Mouse (Mus musculus): ENCODE results near the gene Hdhd5.

The Hdhd5 gene

GRCm38 (mm10) chr6:120483211-120483626 is 47.9 kb downstream of the Hdhd5 start:
- peak; percentile 85 for DNase-seq (ENCODE audit: low read depth, low spot score)

DNA sequence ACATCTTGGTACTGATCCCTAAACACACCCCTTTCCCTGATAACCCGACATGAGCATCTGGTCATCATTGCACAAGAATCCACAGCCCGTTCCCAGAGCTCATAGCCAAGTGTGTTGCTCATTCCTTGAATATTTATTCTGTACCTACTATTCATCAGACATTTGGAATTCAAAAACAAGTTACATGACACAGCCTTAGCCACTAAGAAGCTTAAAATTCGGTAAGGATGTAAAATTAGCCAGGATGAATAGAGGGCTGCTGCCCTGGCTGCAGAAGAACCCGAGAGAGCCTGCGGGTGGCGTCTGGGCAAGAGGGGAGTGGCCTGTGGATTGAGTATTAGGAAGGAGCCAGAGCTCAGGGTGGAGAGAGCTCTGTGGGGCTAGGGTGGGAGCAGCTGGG is 48.4 kb downstream of the Hdhd5 start:
- DNase-seq (ENCODE audit: low read depth, low spot score), result no peak

DNA sequence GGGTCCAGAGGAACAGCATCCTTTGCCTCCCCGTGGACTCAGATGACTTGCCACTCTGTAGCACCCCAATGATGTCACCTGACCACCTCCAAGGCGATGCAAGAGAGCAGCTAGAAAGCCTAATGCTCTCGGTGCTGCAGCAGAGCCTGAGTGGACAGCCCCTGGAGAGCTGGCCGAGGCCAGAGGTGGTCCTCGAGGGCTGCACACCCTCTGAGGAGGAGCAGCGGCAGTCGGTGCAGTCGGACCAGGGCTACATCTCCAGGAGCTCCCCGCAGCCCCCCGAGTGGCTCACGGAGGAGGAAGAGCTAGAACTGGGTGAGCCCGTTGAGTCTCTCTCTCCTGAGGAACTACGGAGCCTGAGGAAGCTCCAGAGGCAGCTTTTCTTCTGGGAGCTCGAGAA is 49.1 kb downstream of the Hdhd5 start:
- no peak for DNase-seq (ENCODE audit: low read depth, low spot score)

DNA sequence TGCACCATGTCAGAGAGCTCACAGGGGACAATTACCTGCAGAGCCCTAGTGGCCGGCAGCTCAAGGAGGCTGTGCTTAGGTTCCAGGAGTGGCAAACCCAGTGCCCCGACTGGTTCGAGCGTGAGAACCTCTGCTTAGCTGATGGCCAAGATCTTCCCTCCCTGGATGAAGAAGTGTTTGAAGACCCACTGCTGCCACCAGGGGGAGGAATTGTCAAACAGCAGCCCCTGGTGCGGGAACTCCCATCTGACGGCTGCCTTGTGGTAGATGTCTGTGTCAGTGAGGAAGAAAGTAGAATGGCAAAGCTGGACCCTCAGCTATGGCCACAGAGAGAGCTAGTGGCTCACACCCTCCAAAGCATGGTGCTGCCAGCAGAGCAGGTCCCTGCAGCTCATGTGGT is 49.6 kb downstream of the Hdhd5 start:
- peak; percentile 77 for DNase-seq (ENCODE audit: low read depth, low spot score)

- no peak for DNase-seq (ENCODE audit: low read depth, low spot score)
These were observed 50.8 kb downstream of the Hdhd5 start for GRCm38 (mm10) chr6:120480361-120480760.

DNA sequence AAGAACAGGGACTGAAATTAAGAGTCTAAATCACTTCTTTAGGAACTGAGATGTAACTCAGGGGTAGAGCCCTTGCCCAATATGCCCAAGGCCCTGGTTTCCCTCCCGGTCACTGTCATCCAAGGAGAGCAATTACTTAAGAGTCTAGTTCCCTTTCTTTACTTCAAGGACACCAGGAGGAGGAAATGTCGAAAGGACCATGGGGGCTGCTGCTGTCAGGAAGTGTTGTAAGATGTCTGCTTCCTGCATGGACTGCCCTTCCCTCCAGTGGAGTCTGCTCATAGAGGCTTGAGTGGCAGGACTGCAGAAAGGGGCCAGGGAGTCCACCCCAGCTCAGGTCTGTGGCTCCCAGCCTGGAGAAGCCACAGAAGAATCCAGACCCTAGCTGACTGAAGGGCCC is 51.8 kb downstream of the Hdhd5 start:
- DNase-seq (ENCODE audit: low read depth, low spot score), result no peak

GRCm38 (mm10) chr6:120475288-120475687 is 55.8 kb downstream of the Hdhd5 start:
- DNase-seq (ENCODE audit: low read depth, low spot score), result no peak

- DNase-seq (ENCODE audit: low read depth, low spot score), result no peak
These were observed 57.7 kb downstream of the Hdhd5 start for GRCm38 (mm10) chr6:120473427-120473826.

DNA sequence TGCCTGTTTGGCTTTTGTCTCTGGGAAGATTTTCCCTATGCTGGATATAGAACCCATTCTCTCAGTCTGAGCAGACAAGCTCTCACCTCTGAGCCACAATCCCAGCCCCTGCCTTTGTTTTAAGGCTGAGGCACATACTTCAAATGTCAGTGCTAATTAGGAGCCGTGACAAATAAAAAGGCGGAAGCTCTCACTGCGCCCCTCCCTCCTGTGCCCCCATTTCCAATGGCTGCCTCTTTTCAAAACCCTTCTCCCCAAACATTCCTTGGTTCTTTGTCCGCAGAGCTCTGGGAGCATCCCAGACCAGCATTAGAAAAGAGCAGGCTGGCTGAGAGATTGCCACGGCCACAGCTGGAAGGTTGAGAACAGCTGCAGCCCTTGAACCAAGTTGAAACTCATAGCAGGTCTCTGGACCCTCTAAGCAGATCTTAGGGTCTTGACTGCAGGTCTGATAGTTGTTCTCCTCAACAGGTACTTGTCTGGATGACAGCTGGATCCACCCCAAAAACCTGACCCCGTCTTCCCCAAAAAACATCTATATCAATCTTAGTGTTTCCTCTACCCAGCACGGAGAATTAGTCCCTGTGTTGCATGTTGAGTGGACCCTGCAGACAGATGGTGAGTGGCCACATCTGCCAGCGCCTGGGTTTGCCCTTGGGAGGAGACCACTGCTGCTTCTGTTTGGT is 58.5 kb downstream of the Hdhd5 start:
- DNase-seq (ENCODE audit: low read depth, low spot score), result no peak

GRCm38 (mm10) chr6:120471991-120472441 is 59.1 kb downstream of the Hdhd5 start:
- DNase-seq (ENCODE audit: low read depth, low spot score), result peak; percentile 16

DNA sequence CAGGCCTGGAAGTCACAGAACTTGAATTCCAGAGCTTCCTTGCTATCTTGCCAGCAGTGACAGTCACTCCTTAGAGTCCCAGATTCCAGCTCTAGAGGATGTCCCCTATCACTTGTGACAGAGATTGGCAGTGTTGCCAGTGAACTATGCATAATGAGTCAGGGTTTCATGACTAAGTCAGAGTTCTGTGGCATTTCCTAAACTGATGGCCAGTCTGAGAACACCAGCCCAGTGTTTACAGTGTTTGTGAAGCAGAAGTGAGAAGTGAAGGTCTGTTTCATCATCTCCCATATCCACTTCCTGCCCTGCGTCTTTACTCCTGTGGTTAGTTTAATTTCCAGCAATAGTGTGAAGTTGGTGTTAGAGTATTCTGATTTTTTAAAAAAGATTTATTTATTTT is 60.5 kb downstream of the Hdhd5 start:
- DNase-seq (ENCODE audit: low read depth, low spot score), result peak; percentile 35

DNA sequence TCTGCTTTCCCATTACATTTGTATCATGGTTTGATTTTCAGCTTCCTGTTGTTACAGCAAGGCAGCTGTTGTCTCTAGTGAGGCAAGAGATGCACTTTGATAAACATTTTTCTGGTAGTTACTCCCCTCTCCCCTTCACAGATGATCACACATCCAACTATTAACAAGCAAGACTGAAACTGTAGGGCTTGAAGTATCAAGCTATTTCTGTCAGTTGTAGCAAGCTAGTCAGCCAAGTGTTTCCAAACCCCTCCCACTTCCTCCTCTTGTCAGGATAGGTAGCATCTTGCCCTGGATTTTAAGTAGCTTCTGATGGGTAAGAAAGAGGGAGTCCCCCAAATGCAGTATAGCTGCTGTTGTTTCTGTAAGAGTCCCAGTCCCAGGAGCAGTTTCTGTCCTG is 61.3 kb downstream of the Hdhd5 start:
- DNase-seq (ENCODE audit: low read depth, low spot score), result peak; percentile 37

- DNase-seq (ENCODE audit: low read depth, low spot score), result peak; percentile 51
These were observed 61.9 kb downstream of the Hdhd5 start for GRCm38 (mm10) chr6:120469268-120469667.

- DNase-seq (ENCODE audit: low read depth, low spot score), result no peak
These were observed 62.9 kb downstream of the Hdhd5 start for GRCm38 (mm10) chr6:120468259-120468658.

DNA sequence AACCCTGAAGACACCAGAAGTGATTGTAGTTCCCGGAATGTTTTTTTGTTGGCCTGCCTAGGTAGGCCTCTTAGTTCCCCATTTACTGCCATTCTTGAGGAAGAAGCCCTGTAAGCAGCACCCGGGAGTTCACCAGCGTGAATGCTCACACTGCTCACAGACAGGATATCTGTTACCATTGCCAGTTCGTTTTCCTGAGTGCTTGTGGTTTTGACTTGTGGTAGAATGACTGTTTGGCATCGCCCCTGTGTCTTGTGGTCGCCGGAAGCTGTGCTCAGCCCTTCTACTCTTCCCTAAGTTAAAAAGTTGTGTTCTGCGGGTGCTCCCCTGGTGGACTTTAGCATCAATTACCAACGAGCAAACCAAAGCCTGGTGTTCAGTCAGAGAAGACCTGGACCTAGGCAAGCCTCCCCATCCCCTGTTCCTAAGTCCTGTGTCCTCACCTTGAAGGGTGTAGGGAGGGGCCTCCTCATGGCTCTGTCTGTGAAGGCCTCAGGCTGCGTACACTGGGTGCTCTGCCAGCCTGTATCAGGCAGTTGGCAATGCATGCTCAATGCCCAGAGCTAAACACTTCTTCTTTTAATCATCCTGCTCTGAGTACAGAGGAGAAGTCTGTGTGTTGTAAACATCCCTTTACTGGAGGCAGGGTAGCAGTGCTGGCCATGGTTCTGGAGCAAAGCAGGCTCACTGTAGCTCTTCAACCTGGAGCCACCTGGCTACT is 64.3 kb downstream of the Hdhd5 start:
- DNase-seq (ENCODE audit: low read depth, low spot score), result peak; percentile 84

DNA sequence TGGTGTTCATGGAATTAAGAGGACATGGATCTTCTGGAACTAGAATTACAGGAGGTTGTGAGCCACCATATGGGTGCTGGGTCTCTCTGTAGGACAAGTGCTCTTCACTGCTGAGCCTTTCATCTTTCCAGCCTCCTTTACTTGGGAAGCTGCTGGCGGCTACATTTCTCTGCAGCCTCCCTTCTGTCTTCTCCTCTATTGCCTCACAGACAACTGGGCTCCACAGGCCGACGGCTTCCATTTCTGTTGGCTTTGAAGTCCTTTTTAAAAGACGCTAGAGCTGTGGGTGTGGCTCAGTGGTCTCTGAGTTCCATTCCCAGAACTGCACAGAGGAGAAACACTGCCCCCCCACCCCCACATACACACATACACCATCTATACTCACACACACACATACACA is 65.7 kb downstream of the Hdhd5 start:
- peak; percentile 26 for DNase-seq (ENCODE audit: low read depth, low spot score)

DNA sequence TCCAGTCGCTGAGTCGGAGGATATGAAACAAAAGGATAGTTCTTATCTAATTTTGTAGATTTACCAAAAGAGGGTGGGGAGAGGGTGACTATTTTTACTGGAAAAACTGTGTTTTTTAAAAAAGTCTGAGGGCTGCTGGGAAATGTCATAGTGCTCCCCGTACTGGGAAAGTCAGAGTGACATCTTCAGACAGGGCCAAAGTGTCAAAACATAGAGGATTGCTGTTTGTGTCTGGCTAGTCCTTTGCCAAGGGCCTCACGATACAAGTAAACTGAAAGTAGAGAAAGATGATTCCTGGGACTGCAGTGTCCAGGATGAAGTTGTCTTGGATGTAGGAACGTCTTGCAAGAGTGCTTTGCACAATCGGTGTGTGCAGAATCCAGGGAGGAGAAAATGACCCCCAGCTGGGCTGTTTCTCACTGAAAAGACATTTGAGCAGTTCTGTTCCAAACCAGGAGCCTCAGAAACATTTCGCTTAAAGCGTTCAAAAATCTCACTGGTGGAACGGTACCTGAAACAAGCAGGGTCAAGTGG is 66.6 kb downstream of the Hdhd5 start:
- no peak for DNase-seq (ENCODE audit: low read depth, low spot score)

GRCm38 (mm10) chr6:120463884-120464283 is 67.2 kb downstream of the Hdhd5 start:
- peak; percentile 84 for DNase-seq (ENCODE audit: low read depth, low spot score)

- DNase-seq (ENCODE audit: low read depth, low spot score), result peak; percentile 92
These were observed 67.8 kb downstream of the Hdhd5 start, which contains the start of gene Il17ra for GRCm38 (mm10) chr6:120463086-120463871. Gene Il17ra, plus strand, starts transcription at chr6:120463247.

DNA sequence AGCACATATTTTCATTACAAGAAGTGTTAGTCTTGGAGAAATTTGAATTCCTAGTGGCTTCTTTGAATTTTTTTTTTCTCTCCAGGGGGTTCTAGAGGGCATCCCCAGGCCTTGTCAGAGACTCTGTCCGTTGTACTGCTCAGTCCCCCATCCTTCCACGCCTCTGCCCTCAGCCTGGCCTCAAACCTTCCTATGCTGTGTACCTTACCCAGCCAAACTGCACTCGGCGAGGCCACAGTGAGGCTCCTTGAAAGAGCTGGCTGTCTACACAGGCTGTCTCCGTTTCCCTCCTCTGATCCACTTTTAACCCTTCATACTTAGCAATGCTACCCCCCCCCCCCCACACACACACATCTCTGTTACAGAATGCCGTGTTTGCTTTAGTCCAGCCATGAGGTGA is 68.9 kb downstream of the Hdhd5 start:
- DNase-seq (ENCODE audit: low read depth, low spot score), result no peak

GRCm38 (mm10) chr6:120461217-120461616 is 69.9 kb downstream of the Hdhd5 start:
- no peak for DNase-seq (ENCODE audit: low read depth, low spot score)

Measured in CD4-positive, CD25-positive, alpha-beta regulatory T cell, adult 2 months (primary cell).